Mouse (Mus musculus) midbrain, embryonic 16.5 days (tissue): ENCODE results near the gene Zyx. TPM values are rescaled to one million over a fixed set of nuclear protein-coding genes. Genes with fewer than 3 reads are reported as not detected.
A peak's percentile ranks its signal among the peaks of the same experiment; 100 is the strongest.

ENCODE experiments used
- ATAC-seq: fragments of 200-750 bp; cut with Nextera tagmentation; 2 replicates; pipeline ENCODE4 v1.8.0; 2017; ENCODE audit warnings: moderate TSS enrichment
- H3K27ac ChIP-seq: fragments of 300-500 bp; sonication (generic); 2 replicates; pipeline ENCODE4 v1.5.1; 2014; ENCODE audit warnings: mild to moderate bottlenecking, low read length, mixed read lengths
- H3K27me3 ChIP-seq: fragments of 300-500 bp; sonication (generic); 2 replicates; pipeline ENCODE4 v1.6.1; 2014; ENCODE audit warnings: low read depth, low read length, mixed read lengths; ENCODE audit not compliant: control insufficient read depth, insufficient read depth
- H3K36me3 ChIP-seq: fragments of 300-500 bp; sonication (generic); 2 replicates; pipeline ENCODE4 v1.6.1; 2014; ENCODE audit warnings: mild to moderate bottlenecking, low read length, moderate library complexity, mixed read lengths; ENCODE audit not compliant: control insufficient read depth, insufficient read depth
- H3K4me1 ChIP-seq: fragments of 300-500 bp; sonication (generic); 2 replicates; pipeline ENCODE4 v1.6.1; 2014; ENCODE audit warnings: mild to moderate bottlenecking, low read length, mixed read lengths; ENCODE audit not compliant: control insufficient read depth, insufficient read depth
- H3K4me2 ChIP-seq: fragments of 300-500 bp; sonication (generic); 2 replicates; pipeline ENCODE4 v1.6.1; 2014; ENCODE audit warnings: mild to moderate bottlenecking, low read length, mixed read lengths
- H3K4me3 ChIP-seq: fragments of 300-500 bp; sonication (generic); 2 replicates; pipeline ENCODE4 v1.5.1; 2014; ENCODE audit warnings: low read depth, mild to moderate bottlenecking, low read length, moderate library complexity, mixed read lengths
- H3K9ac ChIP-seq: fragments of 300-500 bp; sonication (generic); 2 replicates; pipeline ENCODE4 v1.6.1; 2014; ENCODE audit warnings: low read depth, low read length, mixed read lengths
- H3K9me3 ChIP-seq: fragments of 300-500 bp; sonication (generic); replicated peaks from 2 replicates; pipeline ENCODE4 v1.6.1; 2014; ENCODE audit warnings: mild to moderate bottlenecking, low read length, mixed read lengths; ENCODE audit not compliant: control insufficient read depth, poor library complexity, severe bottlenecking
- WGBS: fragments of 180-500 bp; shearing (Covaris S2); extraction: QIAGEN DNeasy Blood & Tissue Kit; methylation state at CpG from one replicate; pipeline ENCODE4 v1.1.7; 2014; 5-methylcytosine and 5-hydroxymethylcytosine counted together
- polyA plus RNA-seq: library from polyadenylated mRNA; unstranded; fragments of >200 nt; fragmentation: Nextera tagmentation; extraction: Ambion mirVana; gene quantifications from 2 replicates; pipeline ENCODE4 v1.2.1, GENCODE M21; 2015

Zyx gene
- polyA plus RNA-seq, 1 experiment from 2014 or later = 55.1 TPM

- no peaks in the 10 kb centered on the region; the same call in 1 of the 2 replicates for H3K4me1 ChIP-seq
- no peak overlapping the region for H3K27ac ChIP-seq
- no peak overlapping the region for H3K4me2 ChIP-seq
- no peaks in the 10 kb centered on the region for H3K36me3 ChIP-seq
- no peaks in the 10 kb centered on the region for H3K9me3 ChIP-seq
- H3K9ac ChIP-seq = no peak overlapping the region
- H3K27me3 ChIP-seq = peaks cover 4% of the 10 kb centered on the region; the same call in 1 of the 2 replicates
- ATAC-seq = no peak
- H3K4me3 ChIP-seq = no peak overlapping the region
- 39% methylated on average over 3 of the region's 3 CpGs for WGBS
Measured at GRCm38 (mm10) chr6:42379551-42379950, 30.1 kb downstream of the Zyx start.

GRCm38 (mm10) chr6:42380416-42381144, 31.1 kb downstream of the Zyx start:
- ATAC-seq = peak; percentile 36; the same call in 1 of the 2 replicates
- 0 out of 2 replicates have a peak overlapping the region, but pooled peaks have one; percentile 7 for H3K9ac ChIP-seq
- no peak overlapping the region for H3K27ac ChIP-seq
- H3K4me2 ChIP-seq = peak overlapping the region; percentile 19; the same call in 1 of the 2 replicates
- no peaks in the 10 kb centered on the region for H3K9me3 ChIP-seq
- WGBS = 2% methylated on average over 8 of the region's 8 CpGs
- no peaks in the 10 kb centered on the region for H3K36me3 ChIP-seq
- H3K4me3 ChIP-seq = no peak overlapping the region
- no peaks in the 10 kb centered on the region; the same call in 1 of the 2 replicates for H3K4me1 ChIP-seq
- H3K27me3 ChIP-seq = no peaks in the 10 kb centered on the region

DNA sequence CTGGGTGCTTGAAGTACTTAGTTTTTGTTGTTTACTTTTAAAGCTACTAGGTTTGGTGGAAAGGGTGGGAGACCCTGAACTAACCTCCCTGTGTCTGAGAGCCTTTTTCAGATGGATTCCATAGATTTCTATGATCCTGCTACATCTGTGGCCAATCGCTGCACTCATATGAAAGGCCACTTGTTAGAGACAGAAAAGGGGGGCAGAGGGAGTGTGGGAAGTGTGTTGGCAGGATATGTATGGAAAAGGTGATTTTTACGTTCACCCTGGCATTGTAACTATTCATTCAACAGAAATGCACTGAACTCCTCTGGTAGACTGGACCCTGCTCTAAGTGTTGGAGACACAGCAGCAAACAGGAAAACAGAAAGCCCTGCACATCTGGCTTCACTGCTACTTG, 31.8 kb downstream of the Zyx start:
- Histone ChIP-seq H3K4me1 (no peaks in the 10 kb centered on the region; the same call in 1 of the 2 replicates), H3K4me2 (no peak overlapping the region), H3K27ac (no peak overlapping the region), H3K9ac (no peak overlapping the region), H3K4me3 (no peak overlapping the region), H3K27me3 (no peaks in the 10 kb centered on the region), H3K9me3 (no peaks in the 10 kb centered on the region), H3K36me3 (no peaks in the 10 kb centered on the region)
- ATAC-seq = no peak
- WGBS = 21% methylated on average over 2 of the region's 2 CpGs

DNA sequence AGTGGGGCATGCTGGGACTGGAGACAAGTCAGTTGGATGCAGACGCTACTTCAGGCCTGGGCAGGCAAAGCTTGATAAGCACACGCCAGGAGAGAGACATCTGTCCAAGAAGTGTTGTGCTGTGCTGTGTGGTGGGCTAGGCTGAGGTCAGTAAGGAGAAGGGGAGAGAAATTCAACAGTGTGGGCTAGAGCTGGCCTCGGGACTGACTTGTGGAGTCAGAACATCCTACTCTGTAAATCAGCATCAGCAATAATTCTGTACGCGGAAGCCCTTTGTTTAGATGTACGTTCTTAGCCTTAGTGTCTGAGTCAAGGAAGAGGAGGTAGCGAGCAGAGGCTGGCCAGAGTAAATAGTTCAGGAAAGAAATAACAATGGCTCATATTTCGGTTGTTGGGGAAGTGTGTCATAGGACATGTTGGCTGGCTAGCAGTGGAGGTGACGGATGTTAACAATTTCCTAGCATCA, 32.5 kb downstream of the Zyx start:
- Histone ChIP-seq H3K4me2 (no peak overlapping the region), H3K9me3 (no peaks in the 10 kb centered on the region), H3K27me3 (no peaks in the 10 kb centered on the region), H3K9ac (no peak overlapping the region), H3K4me3 (no peak overlapping the region), H3K36me3 (no peaks in the 10 kb centered on the region), H3K4me1 (no peaks in the 10 kb centered on the region; the same call in 1 of the 2 replicates), H3K27ac (no peak overlapping the region)
- WGBS = 75% methylated on average over 9 of the region's 9 CpGs
- no peak for ATAC-seq

GRCm38 (mm10) chr6:42383360-42383759, 33.9 kb downstream of the Zyx start:
- Histone ChIP-seq H3K4me1 (no peaks in the 10 kb centered on the region; the same call in 1 of the 2 replicates), H3K4me2 (no peak overlapping the region), H3K4me3 (no peak overlapping the region), H3K9ac (no peak overlapping the region), H3K9me3 (no peaks in the 10 kb centered on the region), H3K27ac (no peak overlapping the region), H3K27me3 (no peaks in the 10 kb centered on the region), H3K36me3 (no peaks in the 10 kb centered on the region)
- WGBS = 87% methylated on average over 5 of the region's 5 CpGs
- no peak for ATAC-seq

DNA sequence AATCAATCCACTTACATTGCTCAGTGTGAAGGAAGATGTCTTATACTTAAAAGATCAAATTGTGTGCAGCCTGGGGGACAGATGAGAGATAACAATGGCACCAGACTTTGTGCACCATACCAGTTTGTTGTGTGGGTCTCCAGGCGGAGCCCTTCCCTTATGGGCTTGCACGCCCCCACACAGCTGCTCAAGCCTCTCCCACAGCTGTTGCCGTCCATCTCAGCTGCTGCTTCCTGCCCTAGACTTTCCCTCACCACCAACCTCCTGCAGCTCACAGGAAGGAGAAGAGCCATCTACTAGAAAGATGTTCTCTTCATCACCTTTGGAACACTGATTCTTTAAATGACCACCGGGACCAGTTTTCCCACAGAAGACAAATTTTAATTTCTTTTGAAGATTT, 36.2 kb downstream of the Zyx start:
- ATAC-seq = no peak
- Histone ChIP-seq H3K36me3 (no peaks in the 10 kb centered on the region), H3K4me1 (no peaks in the 10 kb centered on the region; the same call in 1 of the 2 replicates), H3K4me2 (no peak overlapping the region), H3K27ac (no peak overlapping the region), H3K27me3 (no peaks in the 10 kb centered on the region), H3K9ac (no peak overlapping the region), H3K4me3 (no peak overlapping the region), H3K9me3 (no peaks in the 10 kb centered on the region)
- 91% methylated on average over 4 of the region's 4 CpGs for WGBS

- no peak overlapping the region for H3K9ac ChIP-seq
- no peaks in the 10 kb centered on the region for H3K36me3 ChIP-seq
- no peak overlapping the region for H3K4me2 ChIP-seq
- H3K27ac ChIP-seq = no peak overlapping the region
- no peaks in the 10 kb centered on the region for H3K27me3 ChIP-seq
- H3K9me3 ChIP-seq = no peaks in the 10 kb centered on the region
- H3K4me1 ChIP-seq = no peaks in the 10 kb centered on the region
- no peak for ATAC-seq
- no peak overlapping the region for H3K4me3 ChIP-seq
- WGBS = 59% methylated on average over 2 of the region's 2 CpGs
Measured at GRCm38 (mm10) chr6:42391796-42392330, 42.4 kb downstream of the Zyx start.

GRCm38 (mm10) chr6:42395960-42396809, 46.8 kb downstream of the Zyx start:
- H3K4me3 ChIP-seq = no peak overlapping the region
- H3K36me3 ChIP-seq = no peaks in the 10 kb centered on the region
- H3K27me3 ChIP-seq = no peaks in the 10 kb centered on the region
- no peaks in the 10 kb centered on the region for H3K9me3 ChIP-seq
- 74% methylated on average over 9 of the region's 9 CpGs for WGBS
- H3K4me2 ChIP-seq = no peak overlapping the region
- ATAC-seq = no peak
- no peaks in the 10 kb centered on the region for H3K4me1 ChIP-seq
- H3K9ac ChIP-seq = no peak overlapping the region
- H3K27ac ChIP-seq = no peak overlapping the region
